Mouse (Mus musculus) layer of hippocampus, adult 9-10 months (tissue): Measurements from ENCODE around the gene Metap2.
A peak's percentile ranks its signal among the peaks of the same experiment; 100 is the strongest.

ENCODE experiments used
- DNase-seq: peaks from one replicate; pipeline ENCODE4 v3.0.0; 2022; ENCODE audit warnings: low spot score

Gene Metap2

GRCm38 (mm10) chr10:93911326-93911725, 14.4 kb upstream of the Metap2 start:
- no peak for DNase-seq

- DNase-seq = no peak
Observed at GRCm38 (mm10) chr10:93909811-93910446, 13.0 kb upstream of the Metap2 start.

GRCm38 (mm10) chr10:93909015-93909414, 12.1 kb upstream of the Metap2 start:
- no peak for DNase-seq

- DNase-seq = no peak
Observed at GRCm38 (mm10) chr10:93908540-93908939, 11.6 kb upstream of the Metap2 start.

- no peak for DNase-seq
Observed at GRCm38 (mm10) chr10:93907376-93907775, 10.5 kb upstream of the Metap2 start.

- DNase-seq = no peak
Observed at GRCm38 (mm10) chr10:93899907-93900306, 3.0 kb upstream of the Metap2 start.

- no peak for DNase-seq
Observed at GRCm38 (mm10) chr10:93899303-93899702, 2.4 kb upstream of the Metap2 start.

- DNase-seq = no peak
Observed at GRCm38 (mm10) chr10:93892551-93892950, 4.3 kb downstream of the Metap2 start.

- DNase-seq = no peak
Observed at GRCm38 (mm10) chr10:93891031-93891430, 5.9 kb downstream of the Metap2 start.

- no peak for DNase-seq
Observed at GRCm38 (mm10) chr10:93890565-93890964, 6.3 kb downstream of the Metap2 start.

- DNase-seq = peak; percentile 21
Observed at GRCm38 (mm10) chr10:93889976-93890375, 6.9 kb downstream of the Metap2 start.

- DNase-seq = peak; percentile 32
Observed at GRCm38 (mm10) chr10:93889579-93889950, 7.3 kb downstream of the Metap2 start.

- DNase-seq = no peak
Observed at GRCm38 (mm10) chr10:93888935-93889578, 7.8 kb downstream of the Metap2 start.

- DNase-seq = no peak
Observed at GRCm38 (mm10) chr10:93888590-93888934, 8.3 kb downstream of the Metap2 start.

- DNase-seq = no peak
Observed at GRCm38 (mm10) chr10:93885839-93886477, 10.9 kb downstream of the Metap2 start.

GRCm38 (mm10) chr10:93882738-93883364, 14.0 kb downstream of the Metap2 start:
- DNase-seq = no peak

GRCm38 (mm10) chr10:93881918-93882317, 15.0 kb downstream of the Metap2 start:
- no peak for DNase-seq

- DNase-seq = no peak
Observed at GRCm38 (mm10) chr10:93878732-93879131, 18.2 kb downstream of the Metap2 start.

GRCm38 (mm10) chr10:93876772-93877171, 20.1 kb downstream of the Metap2 start:
- DNase-seq = no peak

GRCm38 (mm10) chr10:93868886-93869285, 28.0 kb downstream of the Metap2 start:
- no peak for DNase-seq

GRCm38 (mm10) chr10:93868401-93868800, 28.5 kb downstream of the Metap2 start:
- DNase-seq = no peak

- no peak for DNase-seq
Observed at GRCm38 (mm10) chr10:93856095-93856494, 40.8 kb downstream of the Metap2 start.

- no peak for DNase-seq
Observed at GRCm38 (mm10) chr10:93855126-93855525, 41.8 kb downstream of the Metap2 start.
